Mouse (Mus musculus): ENCODE results near the gene Nek1.

Nek1 gene

DNA sequence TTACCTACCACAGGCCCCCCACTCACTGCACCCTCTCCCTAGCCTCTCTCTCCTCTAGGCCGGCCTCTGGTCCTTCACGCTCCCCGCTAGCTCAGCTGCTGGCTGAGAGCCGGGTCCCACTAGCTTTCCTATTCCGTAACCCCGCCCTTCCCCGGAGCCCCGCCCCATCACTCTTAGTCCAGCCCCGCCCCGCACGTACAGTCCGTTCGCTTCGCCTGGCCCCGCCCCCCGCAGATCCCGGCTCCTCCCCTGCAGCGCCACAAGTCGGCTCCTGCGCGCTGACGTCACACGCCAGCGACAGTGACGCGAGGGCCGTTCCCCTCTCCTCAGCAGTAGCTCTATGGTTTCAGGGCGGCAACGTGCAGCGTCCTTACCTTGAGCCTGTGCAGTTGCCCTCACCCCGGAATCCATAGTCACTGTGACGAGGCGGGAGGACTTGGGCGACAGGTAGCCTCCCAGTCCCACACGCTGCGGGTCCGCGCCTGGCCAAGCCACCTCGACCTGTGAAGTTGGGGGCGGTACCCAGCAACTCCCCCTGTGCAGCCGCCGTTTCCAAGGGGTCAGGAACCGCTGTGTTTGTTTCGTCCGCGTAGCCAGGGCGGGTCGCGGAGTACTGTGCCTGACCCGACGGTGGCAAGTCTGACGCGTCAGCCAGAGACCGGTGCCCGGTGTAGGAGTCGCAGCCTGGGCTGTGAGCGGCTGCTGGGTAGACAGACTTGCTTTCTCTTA lies at the start of gene Nek1:
TSS of gene Nek1 (plus strand) at position 286 of the 729 bp plus-strand sequence.
- DNase-seq (ENCODE audit: extremely low spot score): peak; percentile 98

GRCm38 (mm10) chr8:60947503-60947902 lies 45.5 kb upstream of the Nek1 start:
- no peak for DNase-seq (ENCODE audit: extremely low spot score)

- no peak for DNase-seq (ENCODE audit: extremely low spot score)
Observed at GRCm38 (mm10) chr8:60949859-60950258, 43.1 kb upstream of the Nek1 start.

DNA sequence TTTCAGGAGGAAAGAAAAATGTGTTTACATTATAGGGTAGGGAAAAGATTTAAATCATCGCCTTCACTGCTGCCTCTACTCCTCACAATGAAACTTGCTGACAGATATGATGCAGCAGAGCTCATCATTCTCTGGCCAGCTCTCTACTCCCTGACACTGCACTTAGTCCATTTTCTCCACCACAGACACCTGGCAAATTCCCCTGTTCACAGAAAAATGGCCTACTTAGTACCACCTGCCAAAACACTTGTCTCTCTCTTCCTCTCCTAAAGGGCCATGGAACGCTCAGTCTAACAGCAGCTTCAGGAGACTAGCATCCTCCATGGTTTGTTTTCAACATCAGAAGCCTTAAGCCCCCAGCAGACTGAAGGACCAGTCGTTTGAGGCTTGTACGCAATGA lies 41.7 kb upstream of the Nek1 start:
- DNase-seq (ENCODE audit: extremely low spot score): no peak

DNA sequence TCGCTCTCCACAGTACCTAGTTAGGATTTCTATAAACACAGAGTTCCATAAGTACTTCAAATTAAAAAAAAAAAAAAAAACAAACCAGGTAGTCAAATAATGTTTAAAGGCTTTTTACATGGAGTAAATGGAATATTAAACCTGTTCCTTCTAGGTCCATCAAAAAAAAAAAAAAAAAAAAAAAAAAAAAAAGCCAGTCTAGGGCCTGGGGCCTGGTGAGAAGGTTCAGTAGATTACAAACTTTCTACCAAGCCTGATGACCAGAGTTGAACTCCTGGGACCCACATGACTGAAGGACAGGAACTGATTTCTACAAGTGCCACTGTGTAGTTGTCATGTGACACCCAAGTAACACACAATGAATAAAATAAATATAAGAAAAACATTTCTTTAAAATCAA lies 41.2 kb upstream of the Nek1 start:
- no peak for DNase-seq (ENCODE audit: extremely low spot score)

DNA sequence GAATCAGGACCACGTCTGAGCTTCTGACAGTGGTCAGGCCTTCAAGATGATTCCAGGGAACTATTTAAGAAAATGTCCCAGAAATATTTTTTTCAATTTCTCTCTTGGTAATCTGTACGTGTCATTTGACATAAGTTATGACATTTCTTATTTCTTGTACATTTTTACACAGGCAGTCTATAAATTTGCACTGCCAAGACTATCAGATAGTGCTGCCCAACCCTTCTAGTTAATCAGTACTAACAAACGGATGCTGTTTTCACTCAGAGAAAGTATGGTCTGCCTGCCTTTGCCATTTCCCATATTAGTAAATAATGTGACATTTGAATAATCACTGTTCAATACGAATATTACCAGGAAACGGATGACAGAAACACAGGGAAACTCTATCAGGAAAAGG lies 40.2 kb upstream of the Nek1 start:
- DNase-seq (ENCODE audit: extremely low spot score): no peak

GRCm38 (mm10) chr8:60954281-60955014 lies 38.5 kb upstream of the Nek1 start:
- DNase-seq (ENCODE audit: extremely low spot score): peak; percentile 79

DNA sequence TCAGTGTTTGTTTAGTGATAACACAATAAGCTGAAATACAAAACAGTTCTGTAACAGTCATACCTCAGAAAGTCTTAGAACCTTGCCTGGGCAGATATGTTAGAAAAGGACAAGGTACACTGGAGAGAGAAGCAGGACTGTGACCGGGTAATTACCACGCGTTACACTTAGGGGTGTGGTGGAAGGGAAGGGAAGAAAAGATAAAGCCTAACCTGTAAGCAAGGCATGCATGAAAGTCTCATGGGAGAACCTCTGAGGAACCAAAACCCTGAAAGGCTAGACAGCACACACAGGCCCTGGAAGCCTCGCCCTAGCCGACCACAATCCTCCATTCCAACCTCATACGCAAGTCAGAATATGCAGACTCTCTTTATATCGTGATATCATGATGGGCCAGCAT lies 36.1 kb upstream of the Nek1 start:
- no peak for DNase-seq (ENCODE audit: extremely low spot score)

DNA sequence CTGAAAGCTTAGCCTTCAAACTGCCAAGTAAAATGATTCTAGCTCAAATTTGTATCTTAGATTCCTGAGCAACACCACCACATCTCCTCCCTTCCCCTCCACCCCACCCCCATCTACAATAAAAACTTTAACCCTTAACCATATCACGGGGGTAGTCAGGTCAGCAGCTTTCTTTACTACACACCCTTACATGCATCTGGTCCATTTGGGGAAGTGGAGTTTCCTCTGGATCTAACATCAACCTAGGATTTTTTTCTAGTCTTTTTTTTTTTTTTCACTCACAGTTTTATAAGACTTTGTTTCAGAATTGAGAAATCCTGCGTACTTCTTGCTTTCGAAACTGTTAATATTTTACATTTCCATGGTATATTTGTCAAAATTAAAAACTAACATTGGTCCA lies 30.2 kb upstream of the Nek1 start:
- DNase-seq (ENCODE audit: extremely low spot score): no peak

- DNase-seq (ENCODE audit: extremely low spot score): no peak
Observed at GRCm38 (mm10) chr8:60963931-60964330, 29.1 kb upstream of the Nek1 start.

GRCm38 (mm10) chr8:60964518-60964917 lies 28.5 kb upstream of the Nek1 start:
- DNase-seq (ENCODE audit: extremely low spot score): no peak

DNA sequence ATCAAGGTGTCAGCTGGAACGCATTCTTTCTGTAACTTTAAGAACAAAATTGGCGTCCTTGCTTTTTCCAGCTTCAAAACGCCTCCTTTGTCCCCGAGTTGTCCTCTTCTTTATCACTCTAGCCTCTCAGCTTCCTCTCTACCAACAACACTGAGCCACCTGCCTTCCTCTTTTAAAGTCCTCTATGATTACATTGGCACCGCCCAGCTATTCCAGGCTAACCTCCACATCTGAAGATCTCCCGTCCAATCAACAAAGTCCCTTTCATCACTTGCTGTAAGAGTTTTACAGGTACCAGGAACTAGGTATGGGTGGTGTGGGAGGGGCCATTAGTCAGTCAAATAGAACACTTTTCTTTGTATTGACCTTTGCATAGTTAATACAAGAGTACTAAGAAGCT lies 27.7 kb upstream of the Nek1 start:
- DNase-seq (ENCODE audit: extremely low spot score): no peak

GRCm38 (mm10) chr8:60965741-60966140 lies 27.3 kb upstream of the Nek1 start:
- no peak for DNase-seq (ENCODE audit: extremely low spot score)

GRCm38 (mm10) chr8:60969091-60969490 lies 23.9 kb upstream of the Nek1 start:
- no peak for DNase-seq (ENCODE audit: extremely low spot score)

- no peak for DNase-seq (ENCODE audit: extremely low spot score)
Observed at GRCm38 (mm10) chr8:60971808-60972207, 21.2 kb upstream of the Nek1 start.

- DNase-seq (ENCODE audit: extremely low spot score): no peak
Observed at GRCm38 (mm10) chr8:60973448-60973847, 19.5 kb upstream of the Nek1 start.

GRCm38 (mm10) chr8:60974837-60975236 lies 18.2 kb upstream of the Nek1 start:
- no peak for DNase-seq (ENCODE audit: extremely low spot score)

DNA sequence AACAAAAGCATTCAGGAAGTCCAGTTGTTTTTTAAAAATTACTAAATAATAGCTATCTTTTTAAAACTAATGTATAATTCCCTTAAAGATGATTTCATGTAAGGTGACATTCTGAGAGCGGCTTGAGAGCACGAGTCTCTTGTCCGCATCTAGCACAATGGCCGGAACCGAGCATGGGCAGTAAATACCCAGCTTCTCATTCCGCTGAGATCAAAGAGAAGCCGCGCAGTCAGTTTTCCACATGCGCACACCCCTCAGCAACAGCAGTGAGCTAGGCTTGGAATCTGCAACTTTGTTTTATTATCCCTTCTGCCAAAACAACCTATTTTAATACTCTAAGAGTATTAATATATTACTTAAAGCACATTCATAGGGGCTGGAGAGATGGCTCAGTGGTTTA lies 16.2 kb upstream of the Nek1 start:
- no peak for DNase-seq (ENCODE audit: extremely low spot score)

DNA sequence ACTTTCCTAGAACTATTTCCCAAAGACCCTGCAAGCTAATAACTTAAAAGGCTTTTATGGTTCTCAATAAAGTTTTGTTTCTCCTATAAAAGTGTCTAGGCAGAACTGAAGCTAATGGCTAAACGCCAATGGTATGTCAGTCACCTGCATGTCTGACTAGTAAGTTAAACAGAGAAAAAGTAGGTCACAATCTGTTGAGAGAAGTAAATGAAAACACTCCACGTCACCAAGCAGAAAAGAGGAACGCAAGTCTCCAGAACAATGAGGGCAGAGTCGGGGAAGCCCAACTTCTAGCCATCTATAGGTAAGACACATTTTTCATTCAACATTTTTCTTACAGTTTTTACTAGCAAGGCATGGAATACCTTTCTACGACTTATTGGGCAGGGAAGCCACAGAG lies 14.5 kb upstream of the Nek1 start:
- no peak for DNase-seq (ENCODE audit: extremely low spot score)

DNA sequence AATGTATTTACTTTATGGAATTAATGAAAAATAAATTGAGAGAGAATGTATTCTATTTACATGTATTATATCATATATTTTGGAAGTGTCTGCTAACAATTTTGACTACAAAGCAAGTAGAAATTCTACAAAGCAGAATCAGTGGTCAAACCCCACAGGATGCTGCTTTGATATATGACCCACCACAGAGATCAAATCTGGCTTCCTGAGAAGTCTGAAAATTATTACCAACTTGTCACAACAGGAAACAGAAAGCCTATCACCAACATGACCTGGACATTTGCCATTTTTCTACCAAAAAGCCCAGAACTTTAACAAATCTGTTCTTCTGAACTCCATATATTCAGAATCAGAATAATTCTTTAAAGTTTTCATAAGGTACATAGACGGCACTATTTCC lies 11.6 kb upstream of the Nek1 start:
- no peak for DNase-seq (ENCODE audit: extremely low spot score)

DNA sequence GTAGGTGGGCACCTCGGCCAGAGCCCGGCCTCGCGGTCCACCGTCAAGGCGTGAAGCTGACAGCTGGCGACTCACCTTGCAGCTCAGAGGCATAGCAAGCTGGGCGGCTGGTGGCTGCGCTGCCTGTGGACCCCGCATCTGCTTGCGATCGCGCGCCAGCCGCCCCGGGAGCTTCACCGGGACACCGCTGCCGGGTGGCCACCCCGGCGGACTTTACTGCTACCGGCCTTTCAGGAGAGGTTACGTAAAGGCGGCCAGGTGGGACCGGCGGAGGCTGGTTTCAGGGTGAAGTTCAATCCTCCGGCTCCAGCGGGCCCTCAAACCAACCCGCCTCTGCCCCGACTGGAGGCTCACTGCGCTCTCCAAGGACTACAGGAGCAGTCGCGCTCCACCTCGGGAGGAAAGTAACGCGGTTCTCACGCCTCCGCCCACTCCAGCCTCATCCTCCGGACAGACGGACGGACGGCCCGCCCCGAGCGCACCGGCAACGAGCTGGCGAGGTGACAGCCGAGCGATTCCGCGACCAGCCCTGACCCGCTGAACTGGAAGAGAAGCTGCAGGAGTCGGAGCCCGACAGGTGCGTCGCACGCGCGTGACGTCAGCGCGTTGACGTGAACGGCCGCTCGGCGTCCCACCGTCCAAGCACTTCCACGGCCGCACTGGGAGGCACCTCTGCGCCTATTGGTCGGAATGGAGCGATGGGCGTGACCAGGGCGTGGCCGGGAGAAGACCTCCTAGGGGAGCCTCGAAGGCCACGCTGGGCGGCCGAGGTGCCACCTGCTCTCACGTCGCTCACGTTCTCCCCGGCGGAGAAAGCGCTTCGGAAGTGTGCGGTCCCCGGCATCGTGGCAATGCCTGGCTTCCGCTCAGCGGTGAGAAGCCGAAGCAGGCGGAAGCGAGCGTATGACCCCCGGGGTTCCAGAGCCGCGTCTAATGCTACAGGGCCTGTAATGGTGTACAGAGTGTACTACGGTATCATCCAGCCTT lies 10.0 kb upstream of the Nek1 start, which contains the start of gene Clcn3:
TSS of gene Clcn3 (minus strand) at position 600 of the 987 bp plus-strand sequence.
- peak; percentile 96 for DNase-seq (ENCODE audit: extremely low spot score)

GRCm38 (mm10) chr8:60983688-60984079 lies 9.3 kb upstream of the Nek1 start:
- DNase-seq (ENCODE audit: extremely low spot score): no peak

All from embryo, embryonic 9.5 days (tissue).